Comparison of ENCODE assay signal across 17 mouse cellular contexts in genomic region chr19:43881615-43882014, GRCm38 (mm10). TPM values are rescaled to one million over a fixed set of nuclear protein-coding genes. Genes with fewer than 3 reads are reported as not detected.
DNase-seq lines count a peak whose midpoint lies in the region; ATAC-seq lines count a peak whose summit lies in the region.
"Had no signal": no experiment of that assay in that cellular context is flagged by ENCODE, and none has a peak within 500 bp of the region (broad histone marks: within the 10 kb centered on the region; RNA-seq: fewer than 3 reads in every experiment).

No protein-coding gene starts in this region.

- H3K36me3 ChIP-seq in limb, embryonic 11.5 days (ENCODE audit: control insufficient read depth, insufficient read depth, low read length), result no peaks in the 10 kb centered on the region
- 0 out of 2 replicates have a peak, but pooled peaks cover 3% of the 10 kb centered on the region for H3K36me3 ChIP-seq in limb, embryonic 10.5 days
- H3K36me3 ChIP-seq: forebrain, embryonic 12.5 days; neural tube, embryonic 12.5 days had no signal

- 84% methylated on average over 7 of the region's 7 CpGs for whole genome bisulfite sequencing in limb, embryonic 11.5 days
- WGBS in limb, embryonic 10.5 days, result 87% methylated on average over 7 of the region's 7 CpGs

- H3K27ac ChIP-seq in limb, embryonic 11.5 days (replicated peaks; ENCODE audit: low read depth, low read length), result no peak overlapping the region
- no peak overlapping the region for H3K27ac ChIP-seq in limb, embryonic 10.5 days
- H3K27ac ChIP-seq: forebrain, embryonic 12.5 days; neural tube, embryonic 12.5 days had no signal

- H3K9me3 ChIP-seq in limb, embryonic 11.5 days (ENCODE audit: control insufficient read depth, low read length), result no peaks in the 10 kb centered on the region; the same call in 1 of the 2 replicates
- H3K9me3 ChIP-seq in limb, embryonic 10.5 days (replicated peaks), result no peaks in the 10 kb centered on the region
- H3K9me3 ChIP-seq: limb, embryonic 13.5 days; neural tube, embryonic 12.5 days had no signal

- peaks cover 10% of the 10 kb centered on the region for H3K4me1 ChIP-seq in limb, embryonic 11.5 days (ENCODE audit: control insufficient read depth, insufficient read depth, low read length)
- H3K4me1 ChIP-seq in limb, embryonic 10.5 days, result peaks cover 39% of the 10 kb centered on the region

- H3K27me3 ChIP-seq in limb, embryonic 11.5 days (ENCODE audit: control insufficient read depth, insufficient read depth, low read length), result no peaks in the 10 kb centered on the region
- H3K27me3 ChIP-seq in limb, embryonic 10.5 days (ENCODE audit: low read depth, poor library complexity, severe bottlenecking), result no peaks in the 10 kb centered on the region
- H3K27me3 ChIP-seq: forebrain, embryonic 12.5 days; limb, embryonic 13.5 days; neural tube, embryonic 12.5 days had no signal

- DNase-seq in cerebellum, postnatal 14 days, result peak; percentile 16 to 40
- DNase-seq in cerebellum, adult 18-20 months, result no peak
- DNase-seq in limb, embryonic 11.5 days (ENCODE audit: low spot score), result peak; percentile 37
- no peak for DNase-seq in limb, embryonic 10.5 days (ENCODE audit: low spot score)
- DNase-seq in thymus, postnatal 4 days, result peak; percentile 28
- no peak for DNase-seq in thymus, postnatal 10 days (ENCODE audit: low spot score in 2 of 2)
- DNase-seq in testis, postnatal 10 days (ENCODE audit: low spot score), result peak; percentile 71
- no peak for DNase-seq in ovary, postnatal 14 days (ENCODE audit: low spot score)
- DNase-seq: gastrocnemius, postnatal 25 days; heart, postnatal 10 days; kidney, adult 11 months; right cerebral cortex, postnatal 25 days; thymus, adult 18-20 months had no signal

- no peak overlapping the region for H3K4me2 ChIP-seq in limb, embryonic 11.5 days (ENCODE audit: low read depth, severe bottlenecking)
- H3K4me2 ChIP-seq: forebrain, embryonic 12.5 days; neural tube, embryonic 12.5 days had no signal

- ATAC-seq in limb, embryonic 11.5 days (ENCODE audit: insufficient number of reproducible peaks, low FRiP score, low TSS enrichment, low read depth), result no peak
- ATAC-seq: activated CD4-positive, CD25-positive, alpha-beta regulatory T cell, adult 4 months had no signal

- no peak overlapping the region for H3K4me3 ChIP-seq in limb, embryonic 11.5 days (ENCODE audit: low read depth, low read length)
- no peak overlapping the region for H3K4me3 ChIP-seq in limb, embryonic 10.5 days
- H3K4me3 ChIP-seq: forebrain, embryonic 12.5 days; limb, embryonic 13.5 days; neural tube, embryonic 12.5 days had no signal

- H3K9ac ChIP-seq in limb, embryonic 11.5 days (ENCODE audit: low read length), result no peak overlapping the region
- H3K9ac ChIP-seq: forebrain, embryonic 12.5 days; limb, embryonic 13.5 days; neural tube, embryonic 12.5 days had no signal

RNA-seq across cellular contexts. Expression of gene Dnmbp, which starts 58.4 kb away (rescaled TPM):
- 25.1 and 26.0 TPM in 2 replicates for polyA plus RNA-seq in limb, embryonic 11.5 days (2014; fragmentation: Nextera tagmentation; extraction: Ambion mirVana)
- polyA plus RNA-seq in limb, embryonic 10.5 days (2016; fragmentation: Nextera tagmentation; extraction: Ambion mirVana), result 19.4 and 22.0 TPM in 2 replicates

Comparison
In these comparisons a context has a peak if more than half of its experiments do, and no peak if none do; other contexts are left out.
1. DNase-seq: peak in cerebellum, postnatal 14 days (2 of 2), limb, embryonic 11.5 days (single experiment), thymus, postnatal 4 days (single experiment) and testis, postnatal 10 days (single experiment); none in cerebellum, adult 18-20 months (0 of 2), limb, embryonic 10.5 days (single experiment), thymus, postnatal 10 days (0 of 2) and ovary, postnatal 14 days (single experiment).